Mouse (Mus musculus) liver, adult 2 months (tissue): Measurements from ENCODE around the gene Nipal4.

Experiments used
- CTCF ChIP-seq: fragments of 200-500 bp; IDR thresholded peaks from 2 replicates; pipeline ENCODE4 v1.5.1; 2011; ENCODE audit warnings: low read depth, low read length, control low read depth
- POLR2A ChIP-seq: fragments of 200-500 bp; IDR thresholded peaks from 2 replicates; pipeline ENCODE4 v1.6.1; 2011; ENCODE audit warnings: low read length, control low read depth; ENCODE audit not compliant: insufficient read depth; ENCODE audit errors: extremely low read depth

DNA sequence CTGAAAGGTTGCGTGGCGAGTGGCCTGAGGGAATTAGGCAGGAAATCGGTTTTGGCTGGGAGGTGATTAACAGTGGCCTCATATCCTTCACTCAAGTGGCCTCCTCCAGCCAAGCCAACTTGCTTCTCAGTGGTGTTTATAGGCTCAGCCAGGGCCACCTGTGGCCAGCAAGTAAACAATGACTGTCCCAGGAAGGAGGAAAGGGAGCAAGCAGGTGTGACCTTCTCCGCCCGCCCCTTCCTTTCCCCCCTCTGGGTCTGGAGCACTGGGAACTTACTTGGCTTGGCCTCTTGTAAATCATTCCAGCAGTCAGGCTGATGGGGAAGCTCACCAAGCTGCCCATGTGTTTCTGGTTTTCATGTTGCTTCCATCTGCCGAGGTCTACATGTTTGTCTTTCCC lies 64.2 kb downstream of the Nipal4 start:
- TF ChIP-seq CTCF, result no peak
- no peak for TF ChIP-seq POLR2A
